Mouse (Mus musculus) brain, embryonic 14.5 days (tissue): ENCODE measurements around the gene Ptrhd1.

Source experiments
- CTCF ChIP-seq: fragments of 200-500 bp; IDR thresholded peaks from 2 replicates; pipeline ENCODE4 v1.5.1; 2012; ENCODE audit warnings: inconsistent platforms, mild to moderate bottlenecking, moderate library complexity, borderline replicate concordance; ENCODE audit not compliant: insufficient read depth, insufficient read length; ENCODE audit errors: extremely low read depth
- POLR2A ChIP-seq: fragments of 200-500 bp; IDR thresholded peaks from 2 replicates; pipeline ENCODE4 v1.6.1; 2012; ENCODE audit warnings: mild to moderate bottlenecking, inconsistent platforms, borderline replicate concordance; ENCODE audit not compliant: poor library complexity, insufficient read depth, insufficient read length, severe bottlenecking; ENCODE audit errors: extremely low read depth

DNA sequence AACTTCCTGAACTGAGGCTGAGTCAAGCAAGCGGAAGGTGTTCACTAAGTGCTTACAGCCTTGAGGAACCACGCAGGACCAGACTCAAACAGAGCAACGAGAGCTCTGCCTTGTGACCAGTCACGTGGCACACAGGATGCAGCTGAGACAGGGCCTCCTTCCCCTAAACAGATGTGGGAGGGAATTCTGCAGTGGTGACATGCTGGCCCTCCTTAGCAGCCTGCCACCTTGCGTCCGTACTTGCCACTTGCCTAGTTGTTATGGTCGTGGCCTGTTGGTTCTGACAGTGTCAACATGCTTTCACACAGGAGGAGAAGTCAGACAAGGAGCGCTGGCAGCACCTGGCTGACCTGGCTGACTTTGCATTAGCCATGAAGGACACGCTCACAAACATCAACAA, 22.7 kb upstream of the Ptrhd1 start:
- TF ChIP-seq POLR2A (no peak), CTCF (no peak)
